Mouse (Mus musculus): ENCODE measurements at regions not wholly inside any gene's neighbourhood (a gene's known extent, or its start where the extent isn't known, plus 50 kb on each side); places are given as distances from the start of the nearest gene placed in this dataset.

- no peaks in the 10 kb centered on the region for H3K36me3 ChIP-seq (ENCODE audit: control insufficient read depth, insufficient read depth, low read length, poor library complexity, severe bottlenecking)
- DNase-seq (ENCODE audit: low read depth, low spot score) = no peak
- H3K27me3 ChIP-seq (ENCODE audit: control insufficient read depth, insufficient read depth, low read length, poor library complexity, severe bottlenecking) = no peaks in the 10 kb centered on the region
Observed at GRCm38 (mm10) chr19:15510395-15510794, 436.7 kb downstream of the Psat1 start.

DNA sequence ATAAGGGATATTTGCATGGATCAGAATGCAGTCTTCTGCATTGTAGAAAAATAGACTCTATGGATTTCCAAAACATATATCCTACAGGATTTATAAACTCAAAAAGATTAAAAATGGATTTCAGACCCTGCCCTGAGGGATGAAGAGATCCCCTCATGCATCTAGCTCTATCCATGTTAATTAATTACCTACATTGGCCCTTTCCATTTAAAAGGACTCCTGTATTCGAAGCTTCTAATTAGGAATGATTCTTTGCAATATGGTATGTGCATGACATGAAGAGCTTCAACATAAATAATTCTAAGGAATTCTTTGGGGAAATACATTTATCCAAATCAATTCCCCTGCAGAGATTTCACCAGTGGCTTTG lies 444.2 kb downstream of the Psat1 start:
- no peak for DNase-seq (ENCODE audit: low read depth, low spot score)
- Histone ChIP-seq H3K27me3 (ENCODE audit: control insufficient read depth, insufficient read depth, low read length, poor library complexity, severe bottlenecking) (no peaks in the 10 kb centered on the region), H3K36me3 (ENCODE audit: control insufficient read depth, insufficient read depth, low read length, poor library complexity, severe bottlenecking) (no peaks in the 10 kb centered on the region)

DNA sequence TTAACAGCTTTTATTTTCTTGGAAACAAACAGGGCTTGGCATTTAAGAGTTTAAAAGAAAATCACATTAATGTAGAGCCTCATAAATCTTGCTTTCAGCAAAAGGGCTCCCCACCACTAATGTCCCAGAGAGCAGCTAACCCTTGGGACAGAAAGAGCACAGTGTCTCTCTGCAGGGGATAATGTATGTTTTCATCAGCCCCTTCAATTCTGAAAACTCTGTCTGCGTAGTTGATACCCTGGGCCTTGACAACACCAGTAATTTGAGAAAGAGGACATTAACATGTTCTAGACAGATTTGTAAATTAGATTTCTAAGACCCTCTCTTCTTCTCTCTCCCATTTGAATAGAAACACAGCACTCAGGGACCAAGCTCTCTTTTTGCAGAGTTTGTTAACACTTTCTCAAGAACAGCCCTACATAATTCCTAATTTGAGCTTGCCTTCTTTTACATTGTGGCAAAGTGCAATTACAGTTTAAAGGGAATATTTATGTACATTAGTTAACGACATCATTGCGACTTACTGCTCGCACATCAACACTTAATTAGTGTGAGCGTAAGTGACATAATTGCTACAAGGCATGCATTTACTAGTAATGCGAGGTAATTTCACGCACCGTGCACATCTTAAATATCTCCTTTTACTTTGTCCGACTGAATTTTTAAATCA lies 444.7 kb downstream of the Psat1 start:
- no peak for DNase-seq (ENCODE audit: low read depth, low spot score)

GRCm38 (mm10) chr19:15495532-15495931 lies 451.6 kb downstream of the Psat1 start:
- DNase-seq (ENCODE audit: low read depth, low spot score) = no peak
- no peaks in the 10 kb centered on the region for H3K27me3 ChIP-seq (ENCODE audit: control insufficient read depth, insufficient read depth, low read length, poor library complexity, severe bottlenecking)
- no peaks in the 10 kb centered on the region for H3K36me3 ChIP-seq (ENCODE audit: control insufficient read depth, insufficient read depth, low read length, poor library complexity, severe bottlenecking)

More for the DNA sequence above, 444.7 kb downstream of the Psat1 start:
- no peaks in the 10 kb centered on the region for H3K27me3 ChIP-seq (ENCODE audit: control insufficient read depth, insufficient read depth, low read length, poor library complexity, severe bottlenecking)
- no peaks in the 10 kb centered on the region for H3K36me3 ChIP-seq (ENCODE audit: control insufficient read depth, insufficient read depth, low read length, poor library complexity, severe bottlenecking)

- DNase-seq (ENCODE audit: low read depth, low spot score) = no peak
- H3K27me3 ChIP-seq (ENCODE audit: control insufficient read depth, insufficient read depth, low read length, poor library complexity, severe bottlenecking) = no peaks in the 10 kb centered on the region
- H3K36me3 ChIP-seq (ENCODE audit: control insufficient read depth, insufficient read depth, low read length, poor library complexity, severe bottlenecking) = no peaks in the 10 kb centered on the region
Observed at GRCm38 (mm10) chr19:15487576-15487975, 459.6 kb downstream of the Psat1 start.

- Histone ChIP-seq H3K27me3 (ENCODE audit: control insufficient read depth, insufficient read depth, low read length, poor library complexity, severe bottlenecking) (no peaks in the 10 kb centered on the region), H3K36me3 (ENCODE audit: control insufficient read depth, insufficient read depth, low read length, poor library complexity, severe bottlenecking) (no peaks in the 10 kb centered on the region)
- no peak for DNase-seq (ENCODE audit: low read depth, low spot score)
Observed at GRCm38 (mm10) chr19:15481605-15482004, 465.5 kb downstream of the Psat1 start.

- Histone ChIP-seq H3K27me3 (ENCODE audit: control insufficient read depth, insufficient read depth, low read length, poor library complexity, severe bottlenecking) (no peaks in the 10 kb centered on the region), H3K36me3 (ENCODE audit: control insufficient read depth, insufficient read depth, low read length, poor library complexity, severe bottlenecking) (no peaks in the 10 kb centered on the region)
- no peak for DNase-seq (ENCODE audit: low read depth, low spot score)
Observed at GRCm38 (mm10) chr19:15469541-15469940, 477.6 kb downstream of the Psat1 start.

GRCm38 (mm10) chr19:15466713-15467112 lies 480.4 kb downstream of the Psat1 start:
- no peak for DNase-seq (ENCODE audit: low read depth, low spot score)

DNA sequence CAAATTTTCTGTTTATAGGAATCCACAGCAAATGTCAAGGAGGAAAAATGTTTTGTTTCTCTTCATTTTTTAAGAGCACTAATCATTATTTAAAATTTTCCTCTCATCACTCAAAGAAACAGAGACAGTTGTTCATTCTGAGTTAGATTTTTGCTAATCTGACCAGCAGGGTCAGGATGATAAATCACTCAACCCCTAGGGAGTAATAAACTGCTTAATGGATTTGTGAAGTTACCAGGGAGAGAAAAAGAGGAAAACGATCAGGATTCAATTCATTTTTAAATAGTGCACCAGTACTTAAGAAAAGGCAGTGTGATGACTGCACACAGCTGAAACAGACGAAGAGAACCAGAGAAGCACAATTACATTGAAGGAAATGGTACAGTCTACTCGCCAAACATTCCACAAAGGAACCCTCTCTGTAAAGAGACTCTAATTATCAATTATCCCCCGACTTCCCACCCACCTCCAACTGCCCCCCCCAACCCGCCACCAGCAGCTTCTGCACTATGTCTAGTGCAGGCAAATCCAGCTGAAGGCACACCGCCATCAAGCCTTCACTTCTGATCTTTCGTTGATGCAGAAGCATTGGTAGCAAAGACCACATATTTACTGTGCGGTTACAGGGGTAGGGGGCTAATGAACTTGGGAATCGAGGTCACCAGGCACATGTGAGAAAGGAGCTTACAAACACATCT lies 481.9 kb downstream of the Psat1 start:
- Histone ChIP-seq H3K27me3 (ENCODE audit: control insufficient read depth, insufficient read depth, low read length, poor library complexity, severe bottlenecking) (no peaks in the 10 kb centered on the region), H3K36me3 (ENCODE audit: control insufficient read depth, insufficient read depth, low read length, poor library complexity, severe bottlenecking) (no peaks in the 10 kb centered on the region)
- no peak for DNase-seq (ENCODE audit: low read depth, low spot score)

More at GRCm38 (mm10) chr19:15466713-15467112, 480.4 kb downstream of the Psat1 start:
- Histone ChIP-seq H3K27me3 (ENCODE audit: control insufficient read depth, insufficient read depth, low read length, poor library complexity, severe bottlenecking) (no peaks in the 10 kb centered on the region), H3K36me3 (ENCODE audit: control insufficient read depth, insufficient read depth, low read length, poor library complexity, severe bottlenecking) (no peaks in the 10 kb centered on the region)

- Histone ChIP-seq H3K27me3 (ENCODE audit: control insufficient read depth, insufficient read depth, low read length, poor library complexity, severe bottlenecking) (no peaks in the 10 kb centered on the region; the same call in 1 of the 2 replicates), H3K36me3 (ENCODE audit: control insufficient read depth, insufficient read depth, low read length, poor library complexity, severe bottlenecking) (no peaks in the 10 kb centered on the region)
- DNase-seq (ENCODE audit: low read depth, low spot score) = no peak
Observed at GRCm38 (mm10) chr19:15457793-15458192, 489.3 kb downstream of the Psat1 start.

GRCm38 (mm10) chr19:15456943-15457735 lies 490.0 kb downstream of the Psat1 start:
- Histone ChIP-seq H3K27me3 (ENCODE audit: control insufficient read depth, insufficient read depth, low read length, poor library complexity, severe bottlenecking) (no peaks in the 10 kb centered on the region; the same call in 1 of the 2 replicates), H3K36me3 (ENCODE audit: control insufficient read depth, insufficient read depth, low read length, poor library complexity, severe bottlenecking) (no peaks in the 10 kb centered on the region)
- DNase-seq (ENCODE audit: low read depth, low spot score) = no peak

GRCm38 (mm10) chr19:15448989-15449388 lies 498.1 kb downstream of the Psat1 start:
- no peaks in the 10 kb centered on the region for H3K27me3 ChIP-seq (ENCODE audit: control insufficient read depth, insufficient read depth, low read length, poor library complexity, severe bottlenecking)
- DNase-seq (ENCODE audit: low read depth, low spot score) = no peak
- H3K36me3 ChIP-seq (ENCODE audit: control insufficient read depth, insufficient read depth, low read length, poor library complexity, severe bottlenecking) = no peaks in the 10 kb centered on the region

- Histone ChIP-seq H3K27me3 (ENCODE audit: control insufficient read depth, insufficient read depth, low read length, poor library complexity, severe bottlenecking) (no peaks in the 10 kb centered on the region), H3K36me3 (ENCODE audit: control insufficient read depth, insufficient read depth, low read length, poor library complexity, severe bottlenecking) (no peaks in the 10 kb centered on the region)
- no peak for DNase-seq (ENCODE audit: low read depth, low spot score)
Observed at GRCm38 (mm10) chr19:15431798-15432197, 515.3 kb downstream of the Psat1 start.

DNA sequence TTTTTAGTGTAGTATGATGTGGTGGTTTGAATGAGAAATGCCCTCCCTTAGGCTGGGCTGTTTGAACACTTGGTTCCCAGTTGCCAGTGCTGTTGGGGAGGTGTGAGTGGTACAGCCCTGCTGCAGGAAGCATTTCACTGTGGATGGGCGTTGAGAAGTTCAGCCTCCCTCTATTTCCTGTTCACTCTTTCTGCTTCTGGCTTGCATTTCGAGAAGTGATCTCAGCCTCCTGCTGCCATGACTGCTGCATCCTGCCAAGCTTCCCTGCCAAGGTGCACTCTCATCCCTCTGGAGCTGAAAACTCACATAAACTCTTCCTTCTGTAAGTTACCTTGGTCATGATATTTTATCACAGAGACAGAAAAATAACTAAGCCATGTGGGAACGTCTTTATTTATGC lies 525.8 kb downstream of the Psat1 start:
- no peak for DNase-seq (ENCODE audit: low read depth, low spot score)
- Histone ChIP-seq H3K27me3 (ENCODE audit: control insufficient read depth, insufficient read depth, low read length, poor library complexity, severe bottlenecking) (no peaks in the 10 kb centered on the region), H3K36me3 (ENCODE audit: control insufficient read depth, insufficient read depth, low read length, poor library complexity, severe bottlenecking) (no peaks in the 10 kb centered on the region)

DNA sequence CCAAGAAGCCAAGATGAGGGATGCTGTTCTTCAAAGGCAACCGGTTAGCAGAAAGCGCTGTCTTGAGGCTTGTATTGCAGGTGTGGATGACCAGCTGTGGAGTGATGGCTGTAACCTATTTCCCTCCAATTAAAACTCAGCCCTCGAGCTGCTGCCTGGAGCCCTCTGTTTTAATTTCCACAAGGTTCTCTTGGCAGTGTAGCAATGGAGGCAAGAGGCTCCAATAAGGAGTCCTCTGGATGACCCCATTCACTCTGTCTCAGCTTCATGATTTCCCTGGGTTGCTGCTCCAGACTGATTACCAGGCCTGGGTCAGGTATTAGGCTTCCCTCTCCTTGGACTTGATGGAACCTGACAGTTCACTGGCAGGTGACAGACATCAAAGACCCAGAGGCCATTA lies 548.5 kb downstream of the Psat1 start:
- H3K27me3 ChIP-seq (ENCODE audit: control insufficient read depth, insufficient read depth, low read length, poor library complexity, severe bottlenecking) = no peaks in the 10 kb centered on the region
- H3K36me3 ChIP-seq (ENCODE audit: control insufficient read depth, insufficient read depth, low read length, poor library complexity, severe bottlenecking) = no peaks in the 10 kb centered on the region
- DNase-seq (ENCODE audit: low read depth, low spot score) = no peak
